8 mouse cellular contexts compared by ENCODE assay signal in the genomic region with DNA sequence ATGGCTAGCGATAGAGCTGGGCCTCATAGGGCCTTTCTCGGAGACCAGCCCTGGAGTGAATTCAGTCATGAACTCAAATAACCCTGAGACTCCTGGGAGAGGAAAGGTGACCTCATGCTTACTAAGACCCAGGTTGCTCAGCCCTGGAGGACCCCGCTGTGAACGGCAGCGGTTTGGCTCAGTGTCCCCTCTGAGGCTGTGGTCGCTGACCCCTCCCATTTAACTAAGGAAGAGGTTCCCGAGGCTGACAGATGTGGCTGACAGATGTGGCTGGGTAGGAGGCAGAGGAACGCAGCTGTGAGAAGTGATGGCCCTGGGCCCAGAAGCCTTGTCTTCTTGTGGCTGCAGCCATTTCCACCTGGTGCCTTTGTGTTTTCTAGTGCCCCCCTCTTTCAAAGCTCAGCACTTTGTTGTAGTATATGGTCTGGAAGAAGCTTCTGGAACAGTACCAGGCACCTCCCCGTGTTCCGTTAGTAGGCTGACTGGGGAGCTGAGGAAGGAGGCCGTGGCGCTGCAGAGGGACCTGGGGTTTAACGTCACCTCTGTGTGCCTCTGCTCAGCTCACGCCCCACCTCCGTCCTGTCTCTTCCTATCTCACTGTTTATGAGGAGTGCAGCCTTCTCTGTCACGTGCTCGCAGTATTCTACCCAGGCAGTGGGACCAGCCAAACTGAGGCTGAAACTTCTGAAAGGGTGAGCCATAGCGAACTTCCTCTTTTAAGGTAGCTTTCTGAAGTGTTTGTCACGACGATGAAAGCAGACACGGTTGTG. TPM values are rescaled to one million over a fixed set of nuclear protein-coding genes. Genes with fewer than 3 reads are reported as not detected.
DNase-seq lines count a peak whose midpoint lies in the region; ATAC-seq lines count a peak whose summit lies in the region.
"Had no signal": no experiment of that assay in that cellular context is flagged by ENCODE, and none has a peak within 500 bp of the region (broad histone marks: within the 10 kb centered on the region; RNA-seq: fewer than 3 reads in every experiment).

No protein-coding gene starts in this region.

- 88% methylated on average over 21 of the region's 21 CpGs for WGBS in forebrain, embryonic 14.5 days

- no peaks in the 10 kb centered on the region for H3K36me3 ChIP-seq in forebrain, embryonic 14.5 days (ENCODE audit: control insufficient read depth, insufficient read depth, low read length)

- peak; percentile 88 for DNase-seq in T-cell, adult 2 months (ENCODE audit: low spot score)
- peak; percentile 43 for DNase-seq in gastrocnemius, postnatal 10 days
- peak; percentile 71 for DNase-seq in liver
- DNase-seq in skeletal muscle tissue, adult 2 months (ENCODE audit: low read depth, low spot score) = peak; percentile 53
- DNase-seq in right cerebral cortex, postnatal 25 days = no peak
- no peak for DNase-seq in forebrain, embryonic 14.5 days (ENCODE audit: low spot score)
- DNase-seq in retina, postnatal 1 day = no peak

- H3K4me1 ChIP-seq in forebrain, embryonic 14.5 days (ENCODE audit: control insufficient read depth, insufficient read depth, low read length) = no peaks in the 10 kb centered on the region

- H3K4me3 ChIP-seq in forebrain, embryonic 14.5 days (ENCODE audit: low read depth, low read length) = no peak overlapping the region

- H3K9me3 ChIP-seq in forebrain, embryonic 14.5 days (replicated peaks; ENCODE audit: control insufficient read depth, low read length) = no peaks in the 10 kb centered on the region

- H3K9ac ChIP-seq in forebrain, embryonic 14.5 days (ENCODE audit: low read length) = no peak overlapping the region

- ATAC-seq in forebrain, embryonic 14.5 days = no peak

- H3K27ac ChIP-seq in forebrain, embryonic 14.5 days (ENCODE audit: low read depth, low read length) = no peak overlapping the region

- H3K27me3 ChIP-seq in forebrain, embryonic 14.5 days (replicated peaks; ENCODE audit: control insufficient read depth, insufficient read depth, low read length) = no peaks in the 10 kb centered on the region

- no peak overlapping the region for H3K4me2 ChIP-seq in forebrain, embryonic 14.5 days (ENCODE audit: low read length)

RNA-seq across cellular contexts. Expression of a gene that starts 48.1 kb away (rescaled TPM):
- total RNA-seq in gastrocnemius, postnatal 10 days (2021) = under 1 TPM in 1 of 2 experiments, not detected in 1; 0.11 TPM
- polyA plus RNA-seq in forebrain, embryonic 14.5 days (2014; fragmentation: Nextera tagmentation; extraction: Ambion mirVana) = not detected in 2 replicates
- total RNA-seq: gastrocnemius, postnatal 36 days had no signal

Comparison
In these comparisons a context has a peak if more than half of its experiments do, and no peak if none do; other contexts are left out.
1. DNase-seq: peak in T-cell, adult 2 months (single experiment), gastrocnemius, postnatal 10 days (single experiment), liver (single experiment) and skeletal muscle tissue, adult 2 months (single experiment); none in right cerebral cortex, postnatal 25 days (single experiment), forebrain, embryonic 14.5 days (single experiment) and retina, postnatal 1 day (single experiment).